Mouse (Mus musculus) stomach, embryonic 16.5 days (tissue): ENCODE measurements around the gene Gm14412. TPM values are rescaled to one million over a fixed set of nuclear protein-coding genes. Genes with fewer than 3 reads are reported as not detected.
"Not testable (repeated sequence)": the region's sequence is repeated elsewhere in the genome, so short reads cannot be mapped to it uniquely, and the experiment has no call there.

Experiments used
- ATAC-seq: fragments of 200-750 bp; cut with Nextera tagmentation; 2 replicates; pipeline ENCODE4 v1.8.0; 2017; ENCODE audit warnings: moderate number of reproducible peaks, moderate TSS enrichment; ENCODE audit not compliant: insufficient read depth, low FRiP score
- H3K27ac ChIP-seq: fragments of 300-500 bp; sonication (generic); 2 replicates; pipeline ENCODE4 v1.5.1; 2014; ENCODE audit warnings: low read length
- H3K27me3 ChIP-seq: fragments of 300-500 bp; sonication (generic); 2 replicates; pipeline ENCODE4 v1.6.1; 2014; ENCODE audit warnings: low read length, control low read depth, mixed read lengths; ENCODE audit not compliant: control insufficient read depth, insufficient read depth
- H3K36me3 ChIP-seq: fragments of 300-500 bp; sonication (generic); 2 replicates; pipeline ENCODE4 v1.6.1; 2014; ENCODE audit warnings: low read length; ENCODE audit not compliant: control insufficient read depth, insufficient read depth
- H3K4me1 ChIP-seq: fragments of 300-500 bp; sonication (generic); 2 replicates; pipeline ENCODE4 v1.6.1; 2014; ENCODE audit warnings: low read length, control low read depth, mixed read lengths; ENCODE audit not compliant: control insufficient read depth, insufficient read depth
- H3K4me2 ChIP-seq: fragments of 300-500 bp; sonication (generic); 2 replicates; pipeline ENCODE4 v1.6.1; 2014; ENCODE audit warnings: low read depth, low read length, mixed read lengths
- H3K4me3 ChIP-seq: fragments of 300-500 bp; sonication (generic); replicated peaks from 2 replicates; pipeline ENCODE4 v1.5.1; 2014; ENCODE audit warnings: mild to moderate bottlenecking, low read length
- H3K9ac ChIP-seq: fragments of 300-500 bp; sonication (generic); 2 replicates; pipeline ENCODE4 v1.6.1; 2014; ENCODE audit warnings: low read length
- H3K9me3 ChIP-seq: fragments of 300-500 bp; sonication (generic); replicated peaks from 2 replicates; pipeline ENCODE4 v1.6.1; 2016; ENCODE audit warnings: low read length, control low read depth; ENCODE audit not compliant: control insufficient read depth
- WGBS: fragments of 180-500 bp; shearing (Covaris S2); extraction: QIAGEN DNeasy Blood & Tissue Kit; methylation state at CpG from one replicate; pipeline ENCODE4 v1.1.7; 2014; 5-methylcytosine and 5-hydroxymethylcytosine counted together
- polyA plus RNA-seq: library from polyadenylated mRNA; unstranded; fragments of >200 nt; fragmentation: Nextera tagmentation; extraction: Ambion mirVana; gene quantifications from 2 replicates; pipeline ENCODE4 v1.2.1, GENCODE M21; 2015

Gene Gm14412
- 0.29 and 0.39 TPM in 2 replicates for polyA plus RNA-seq

- not testable (repeated sequence) for H3K9me3 ChIP-seq, ATAC-seq, H3K4me1 ChIP-seq, H3K27ac ChIP-seq, H3K27me3 ChIP-seq, H3K9ac ChIP-seq, H3K36me3 ChIP-seq, H3K4me3 ChIP-seq, H3K4me2 ChIP-seq
- 84% methylated on average over 2 of the region's 2 CpGs for WGBS
These were observed at the start of gene Gm14412 for GRCm38 (mm10) chr2:177324257-177324733. Gene Gm14412 (minus strand): TSS chr2:177324307.

- H3K27me3 ChIP-seq, H3K27ac ChIP-seq, H3K4me2 ChIP-seq, ATAC-seq, H3K4me1 ChIP-seq, H3K9ac ChIP-seq, H3K9me3 ChIP-seq, H3K36me3 ChIP-seq, H3K4me3 ChIP-seq: not testable (repeated sequence)
- WGBS, result 72% methylated on average over 3 of the region's 4 CpGs
These were observed 5.7 kb upstream of the Gm14412 start for GRCm38 (mm10) chr2:177329661-177330292.

- H3K27ac ChIP-seq, H3K9me3 ChIP-seq, H3K9ac ChIP-seq, H3K4me3 ChIP-seq, ATAC-seq, H3K4me1 ChIP-seq, H3K4me2 ChIP-seq, H3K27me3 ChIP-seq, H3K36me3 ChIP-seq: not testable (repeated sequence)
These were observed 2.7 kb downstream of the Gm14412 start for GRCm38 (mm10) chr2:177321361-177321760.

GRCm38 (mm10) chr2:177320786-177321320 lies 3.3 kb downstream of the Gm14412 start:
- H3K9me3 ChIP-seq, H3K4me3 ChIP-seq, H3K27ac ChIP-seq, H3K9ac ChIP-seq, H3K27me3 ChIP-seq, H3K4me2 ChIP-seq, ATAC-seq, H3K4me1 ChIP-seq, H3K36me3 ChIP-seq: not testable (repeated sequence)
- 52% methylated on average over 2 of the region's 2 CpGs for WGBS

GRCm38 (mm10) chr2:177318996-177319395 lies 5.1 kb downstream of the Gm14412 start:
- WGBS, result 82% methylated on average over 1 of the region's 1 CpGs
- Histone ChIP-seq H3K9ac (no peak overlapping the region), H3K36me3 (no peaks in the 10 kb centered on the region), H3K4me2 (no peak overlapping the region), H3K27me3 (no peaks in the 10 kb centered on the region), H3K4me1 (no peaks in the 10 kb centered on the region), H3K27ac (no peak overlapping the region), H3K9me3 (peaks cover 4% of the 10 kb centered on the region; the same call in 1 of the 2 replicates), H3K4me3 (no peak overlapping the region)
- ATAC-seq, result no peak

DNA sequence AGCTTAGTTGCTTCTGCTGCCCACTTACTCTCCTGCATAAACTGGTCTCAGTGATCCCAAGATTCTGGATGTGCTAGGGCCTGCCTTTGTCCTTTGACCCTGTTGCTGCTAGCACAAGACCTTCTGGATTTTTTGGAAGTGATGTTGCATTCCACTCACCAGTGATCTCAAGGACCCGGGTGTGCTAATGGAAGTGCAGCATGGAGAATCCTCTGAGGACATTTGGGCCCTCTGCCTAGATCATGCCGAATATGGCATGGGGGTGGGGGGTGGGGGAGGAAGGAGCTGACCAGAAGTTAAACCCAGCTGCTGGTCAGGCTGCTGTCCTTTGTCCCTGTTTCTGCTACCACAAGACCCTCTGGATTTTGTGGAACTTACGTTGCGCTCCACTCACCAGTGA lies 14.5 kb downstream of the Gm14412 start:
- H3K27ac ChIP-seq, H3K9me3 ChIP-seq, H3K4me1 ChIP-seq, H3K36me3 ChIP-seq, H3K27me3 ChIP-seq, ATAC-seq, H3K4me2 ChIP-seq, H3K4me3 ChIP-seq, H3K9ac ChIP-seq: not testable (repeated sequence)
- WGBS, result 90% methylated on average over 4 of the region's 4 CpGs

DNA sequence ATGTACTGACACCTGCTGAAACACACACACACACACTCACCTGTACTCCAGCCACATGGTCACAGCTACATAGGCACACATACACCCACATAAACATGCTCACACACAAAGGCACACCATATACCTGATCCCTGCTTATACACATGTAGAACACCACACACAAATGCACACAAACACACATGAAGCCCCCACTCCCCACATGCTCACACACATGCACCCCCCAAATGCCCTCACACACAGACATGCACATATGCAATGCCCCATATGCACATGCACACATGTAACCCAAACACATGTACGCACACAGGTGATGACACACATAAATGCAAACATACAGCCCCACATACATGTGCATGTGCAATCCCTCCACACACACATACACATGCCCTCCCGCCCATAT lies 19.1 kb downstream of the Gm14412 start:
- not testable (repeated sequence) for H3K36me3 ChIP-seq, H3K4me1 ChIP-seq, H3K27me3 ChIP-seq, H3K27ac ChIP-seq, H3K9me3 ChIP-seq, H3K9ac ChIP-seq, ATAC-seq, H3K4me3 ChIP-seq, H3K4me2 ChIP-seq
- WGBS, result no CpG with 5 or more reads among the region's 2 CpGs

DNA sequence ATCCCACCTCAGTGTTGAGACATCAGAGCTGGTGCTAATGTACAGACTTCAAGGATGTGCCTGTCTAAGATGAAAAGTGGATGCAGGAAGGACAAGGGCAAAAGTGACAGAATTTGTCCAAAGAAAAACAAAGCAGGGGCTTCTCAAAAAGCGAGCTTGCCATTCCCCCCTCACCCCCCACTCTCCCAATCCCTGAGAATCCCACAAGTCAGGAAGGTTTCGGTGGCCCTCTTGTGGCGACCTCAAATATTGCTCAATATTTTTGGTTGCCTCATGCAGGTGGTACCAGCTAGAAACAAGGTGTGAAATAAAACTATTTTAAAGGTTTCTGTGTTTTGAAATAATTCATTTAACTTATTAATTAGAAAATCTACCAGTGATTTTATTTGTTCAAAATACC lies 40.4 kb downstream of the Gm14412 start:
- not testable (repeated sequence) for H3K4me2 ChIP-seq, H3K9me3 ChIP-seq, H3K27ac ChIP-seq, H3K4me1 ChIP-seq, H3K36me3 ChIP-seq, H3K4me3 ChIP-seq, H3K27me3 ChIP-seq, ATAC-seq, H3K9ac ChIP-seq
- WGBS, result 17% methylated on average over 3 of the region's 3 CpGs

- 65% methylated on average over 1 of the region's 2 CpGs for WGBS
- H3K27ac ChIP-seq, H3K9ac ChIP-seq, ATAC-seq, H3K4me1 ChIP-seq, H3K4me2 ChIP-seq, H3K9me3 ChIP-seq, H3K27me3 ChIP-seq, H3K4me3 ChIP-seq, H3K36me3 ChIP-seq: not testable (repeated sequence)
These were observed 46.4 kb downstream of the Gm14412 start for GRCm38 (mm10) chr2:177277754-177278153.
